Mouse (Mus musculus): ENCODE data around the gene Slc6a4.

Slc6a4 gene

DNA sequence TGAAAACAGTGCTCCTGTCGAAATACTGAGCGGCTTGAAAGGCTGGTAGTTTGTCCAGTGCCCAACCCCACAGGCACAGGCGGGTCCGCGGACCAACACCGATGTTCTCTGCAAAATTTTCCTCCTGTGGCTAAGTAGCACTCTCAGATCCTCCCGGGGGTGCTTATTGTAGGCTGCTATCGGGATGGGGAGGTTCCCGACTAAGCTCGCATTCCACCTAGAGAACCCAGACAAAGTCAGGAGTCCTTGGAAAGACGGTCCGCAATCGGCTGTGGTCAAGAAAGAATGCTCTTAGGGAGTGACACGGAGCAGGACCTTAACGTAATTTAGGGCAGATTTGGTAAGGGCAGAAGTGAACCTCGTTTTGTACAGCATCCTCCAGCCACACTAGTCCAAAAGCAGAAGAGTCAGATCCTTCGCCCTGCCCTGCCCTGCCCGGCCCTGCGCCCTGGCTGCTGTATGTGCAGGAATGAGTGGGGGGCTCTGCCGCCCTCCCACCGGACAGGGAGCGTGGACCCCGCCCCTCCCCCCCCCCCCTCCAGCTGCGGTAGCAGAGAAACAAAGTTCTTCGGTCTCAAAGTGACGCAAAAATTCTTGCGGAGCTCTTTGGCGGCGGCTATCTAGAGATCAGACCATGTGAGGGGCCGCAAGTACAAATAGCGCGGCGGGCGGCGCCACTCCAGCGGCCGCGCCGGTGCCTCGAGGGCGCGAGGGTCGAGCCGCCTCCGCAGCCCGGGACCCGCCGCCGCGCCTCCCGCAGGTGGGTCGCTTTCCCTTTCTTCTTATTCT lies at the start of gene Slc6a4:
Gene Slc6a4, plus strand, starts transcription at position 688 of the 789 bp plus-strand sequence.
- DNase-seq (ENCODE audit: low read depth), result no peak

DNA sequence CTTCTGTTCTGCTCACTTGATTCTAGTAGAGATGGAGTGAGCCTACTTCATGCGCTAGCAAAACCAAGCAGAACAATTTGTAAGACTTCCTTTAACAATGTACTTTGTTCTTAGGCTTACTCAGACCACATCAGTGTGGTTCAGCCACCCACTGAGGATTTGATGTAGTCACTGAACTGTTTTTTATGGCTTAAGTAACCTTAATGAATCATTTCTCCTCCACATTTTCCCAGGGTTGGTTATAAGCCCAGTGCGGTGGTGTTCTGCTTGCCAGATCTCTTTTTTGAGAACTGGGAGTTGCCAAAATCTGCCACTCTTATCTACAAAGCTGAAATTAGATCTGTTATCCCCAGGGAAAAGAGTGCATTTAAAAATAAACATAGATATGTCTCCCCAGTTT lies 44.9 kb upstream of the Slc6a4 start:
- peak; percentile 91 for DNase-seq (ENCODE audit: low read depth)

GRCm38 (mm10) chr11:76965703-76966102 lies 32.7 kb upstream of the Slc6a4 start:
- no peak for DNase-seq (ENCODE audit: low read depth)

- DNase-seq (ENCODE audit: low read depth), result no peak
Observed at GRCm38 (mm10) chr11:76970328-76970727, 28.1 kb upstream of the Slc6a4 start.

- DNase-seq (ENCODE audit: low read depth), result no peak
Observed at GRCm38 (mm10) chr11:76974680-76975319, 23.6 kb upstream of the Slc6a4 start.

GRCm38 (mm10) chr11:76981570-76982141 lies 16.7 kb upstream of the Slc6a4 start:
- DNase-seq (ENCODE audit: low read depth), result no peak

GRCm38 (mm10) chr11:76982415-76982814 lies 16.0 kb upstream of the Slc6a4 start:
- no peak for DNase-seq (ENCODE audit: low read depth)

- DNase-seq (ENCODE audit: low read depth), result no peak
Observed at GRCm38 (mm10) chr11:76983641-76984040, 14.8 kb upstream of the Slc6a4 start.

GRCm38 (mm10) chr11:76984173-76984572 lies 14.2 kb upstream of the Slc6a4 start:
- no peak for DNase-seq (ENCODE audit: low read depth)

DNA sequence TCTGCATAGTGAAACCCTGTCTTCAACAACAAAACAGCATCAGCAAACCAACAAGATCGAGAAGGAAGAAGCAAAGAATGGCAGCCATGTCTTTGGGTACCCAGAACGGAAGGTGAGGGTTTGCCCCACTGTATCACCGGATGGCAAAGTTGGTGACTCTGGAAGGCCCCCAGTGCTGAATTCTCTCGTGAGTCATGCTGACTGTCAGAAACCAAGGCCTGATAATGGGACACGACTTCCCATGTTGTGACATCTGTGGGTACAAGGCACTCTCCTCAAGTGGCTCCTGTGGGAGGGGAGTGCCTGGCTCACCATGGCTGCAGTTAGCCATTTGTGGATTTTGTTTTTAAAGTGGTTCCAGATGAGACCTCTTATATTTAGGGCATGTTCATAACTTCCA lies 7.6 kb upstream of the Slc6a4 start:
- no peak for DNase-seq (ENCODE audit: low read depth)

DNA sequence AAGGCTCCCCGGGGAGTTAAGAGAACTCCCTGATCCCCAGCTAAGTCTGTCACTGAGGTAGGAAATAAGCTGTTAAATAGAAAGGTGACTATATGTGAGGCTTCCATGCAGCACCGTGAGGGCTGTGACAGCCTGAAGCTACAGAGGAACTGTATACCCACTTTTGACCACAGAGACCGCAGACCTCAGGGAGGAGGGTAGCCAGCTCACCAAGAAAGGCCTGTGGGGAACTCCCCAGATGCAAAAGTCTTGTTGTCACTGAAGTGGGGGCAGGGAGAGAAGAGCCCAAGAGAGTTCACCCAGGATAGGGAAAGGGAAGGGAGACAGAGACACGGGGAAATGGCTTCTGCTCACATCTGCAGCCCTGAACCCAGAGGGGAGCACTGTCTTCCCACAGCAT lies 5.5 kb upstream of the Slc6a4 start:
- DNase-seq (ENCODE audit: low read depth), result no peak

DNA sequence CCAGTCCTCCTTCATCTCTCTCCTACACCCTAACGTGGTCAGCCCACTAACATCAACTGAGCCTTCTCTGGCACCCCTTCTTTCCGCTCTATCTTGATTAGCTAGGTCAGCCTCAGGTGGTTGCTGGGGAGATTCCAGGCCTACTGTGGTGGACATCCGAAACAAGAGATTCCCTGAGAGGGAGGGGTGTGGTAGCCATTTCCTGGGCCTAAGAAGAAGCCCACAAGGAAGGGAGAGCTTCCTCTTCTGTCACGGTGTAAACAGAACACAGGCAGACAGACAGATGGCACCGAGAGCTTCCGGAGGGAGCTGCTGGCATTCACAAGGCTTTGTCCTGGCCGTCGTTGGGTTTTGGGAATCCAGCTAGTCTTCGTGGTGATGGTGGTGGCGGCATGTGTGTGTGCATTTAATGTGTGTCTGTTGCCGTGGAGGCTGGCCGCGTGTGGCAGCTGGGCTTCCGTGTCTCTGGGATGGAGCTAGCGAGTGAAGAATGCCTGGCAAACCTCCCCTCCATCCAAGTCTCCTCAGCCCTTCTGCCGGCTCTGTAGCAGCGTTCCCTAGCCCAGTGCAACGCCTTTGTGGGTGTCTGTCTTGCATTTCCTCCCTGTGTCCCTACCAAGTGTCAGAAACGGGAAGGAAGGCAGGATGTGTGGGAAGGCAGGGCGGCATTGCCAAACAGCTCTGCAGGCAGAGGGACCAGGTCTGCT lies 2.3 kb upstream of the Slc6a4 start:
- no peak for DNase-seq (ENCODE audit: low read depth)

DNA sequence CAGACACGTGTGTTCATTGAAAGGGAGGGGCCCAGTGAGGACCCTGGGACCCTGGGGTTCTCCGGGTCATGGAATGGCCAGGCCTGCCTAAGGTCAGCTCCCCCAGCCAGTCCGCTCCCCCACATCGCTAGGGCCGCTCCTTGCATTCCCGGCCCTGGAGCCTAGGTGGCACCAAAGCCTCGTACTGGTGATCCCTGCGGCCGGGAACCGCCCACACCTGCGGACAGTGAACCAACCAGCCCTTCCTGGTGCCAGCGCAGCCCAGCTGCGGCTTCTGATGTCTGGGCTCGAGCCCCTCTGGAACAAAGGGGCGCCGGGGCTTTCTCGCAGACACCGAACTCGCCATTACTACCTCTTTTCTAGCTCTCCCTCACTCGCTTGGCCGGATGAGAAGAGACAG lies 1.1 kb upstream of the Slc6a4 start:
- peak; percentile 14 for DNase-seq (ENCODE audit: low read depth)

- DNase-seq (ENCODE audit: low read depth), result no peak
Observed at GRCm38 (mm10) chr11:76998705-76999226, 363 bp downstream of the Slc6a4 start.

DNA sequence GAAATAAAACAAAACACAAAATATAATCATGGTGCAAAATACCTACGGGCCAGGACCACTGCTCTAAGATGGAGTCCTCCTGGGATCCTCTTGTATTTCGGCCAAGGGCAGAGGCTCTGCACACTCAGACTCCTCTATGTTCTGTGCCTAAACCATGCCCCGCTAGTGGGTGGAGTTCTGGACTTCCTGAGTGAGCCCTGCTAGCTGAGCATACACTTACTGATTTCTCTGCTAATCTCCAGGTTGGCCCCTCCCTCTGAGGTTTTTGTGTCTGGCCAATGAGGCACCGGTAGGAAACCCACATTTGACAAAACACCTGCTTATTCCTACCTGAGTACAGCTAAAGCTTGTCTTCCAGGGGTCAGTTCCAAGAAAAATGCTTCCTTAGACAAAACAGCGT lies 2.3 kb downstream of the Slc6a4 start:
- DNase-seq (ENCODE audit: low read depth), result no peak

DNA sequence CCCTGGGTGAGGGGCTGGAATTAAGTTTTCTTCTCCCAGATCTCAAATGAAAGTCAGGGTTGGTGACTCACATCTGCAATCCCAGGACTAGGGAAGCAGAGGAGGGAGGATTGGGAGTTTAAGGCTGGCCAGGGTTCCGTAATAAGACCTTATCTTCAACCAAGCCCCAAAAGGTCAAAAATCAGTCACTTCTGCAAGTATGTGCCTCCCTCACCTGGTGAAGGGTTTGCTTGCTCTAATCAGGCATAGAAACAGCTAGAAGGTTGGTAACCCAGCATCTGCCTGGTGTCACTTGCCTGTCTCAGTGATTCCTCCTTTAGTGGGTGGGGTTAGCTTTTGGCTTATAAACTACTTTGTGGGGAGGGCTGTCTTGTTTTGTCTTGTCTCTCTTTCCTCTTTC lies 4.0 kb downstream of the Slc6a4 start:
- no peak for DNase-seq (ENCODE audit: low read depth)

DNA sequence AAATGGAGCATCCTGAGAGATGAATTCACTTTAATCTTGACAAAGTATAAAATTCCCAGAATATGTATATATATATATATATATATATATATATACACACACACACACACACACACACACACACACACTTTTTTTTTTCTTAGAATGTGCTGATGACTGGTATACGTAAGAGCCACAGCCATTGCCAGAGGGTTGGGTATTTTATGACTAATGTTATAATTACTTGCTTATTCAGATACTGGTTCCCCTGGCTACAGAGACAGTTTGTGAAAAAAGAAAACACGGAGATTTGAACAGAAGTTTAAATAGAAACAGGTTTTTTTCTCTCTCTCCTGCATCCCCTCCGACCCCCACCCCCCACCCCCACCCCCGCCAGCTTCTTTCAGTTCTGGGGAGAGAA lies 7.5 kb downstream of the Slc6a4 start:
- DNase-seq (ENCODE audit: low read depth), result peak; percentile 36

DNA sequence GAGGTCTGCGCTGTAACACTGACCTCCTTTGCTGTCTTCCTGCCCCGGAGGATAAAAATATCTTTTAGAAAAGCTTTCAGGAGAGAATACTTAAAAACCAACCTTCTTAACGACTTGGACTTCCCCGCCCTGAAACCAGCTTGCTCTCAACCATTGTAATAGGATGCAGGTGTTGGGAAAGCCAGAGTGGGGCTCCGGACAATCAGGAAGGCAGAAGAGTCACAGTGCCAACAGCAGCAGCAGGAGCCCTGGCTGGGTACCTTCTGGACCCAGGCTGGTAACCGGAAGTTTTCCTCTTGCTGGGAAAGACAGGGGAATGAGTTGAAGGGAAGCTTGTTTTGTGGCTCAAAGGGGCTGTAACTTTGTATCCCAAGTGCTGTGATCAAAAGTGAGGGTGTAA lies 8.2 kb downstream of the Slc6a4 start:
- DNase-seq (ENCODE audit: low read depth), result no peak

- no peak for DNase-seq (ENCODE audit: low read depth)
Observed at GRCm38 (mm10) chr11:77009069-77010025, 10.9 kb downstream of the Slc6a4 start.

DNA sequence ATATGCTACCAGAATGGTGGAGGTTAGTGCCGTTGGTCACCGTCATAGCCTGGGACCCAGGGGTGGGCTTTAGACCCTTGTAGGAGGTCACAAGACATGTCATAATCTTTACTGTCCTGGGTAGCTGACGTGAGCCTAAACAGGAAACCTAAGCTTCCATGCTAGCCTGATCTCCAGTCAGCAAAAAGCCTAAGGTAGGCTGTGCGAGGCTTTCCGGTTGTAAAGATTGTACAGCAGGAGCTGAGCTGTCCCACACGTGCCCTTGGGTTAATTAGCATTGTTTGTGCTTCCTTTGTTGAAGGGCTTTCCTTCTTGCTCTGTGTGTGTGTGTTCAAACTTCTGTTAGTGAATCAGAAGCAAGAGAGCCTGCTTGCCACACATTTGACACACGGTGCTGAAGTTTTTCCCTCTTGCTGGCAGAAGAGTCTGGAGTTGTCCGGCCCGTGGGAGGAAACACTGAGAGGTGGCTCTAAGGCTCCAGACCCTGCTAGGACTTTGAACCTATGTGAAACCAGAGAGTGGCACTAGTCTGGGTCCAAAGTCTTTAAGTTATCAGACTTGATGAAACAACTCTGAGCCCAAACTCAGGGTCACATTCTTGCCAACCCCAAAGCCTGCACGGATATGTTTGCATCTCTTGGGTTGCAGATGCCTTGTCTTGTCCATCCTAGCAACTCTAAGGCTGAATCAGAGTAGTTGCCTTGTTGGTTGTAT lies 12.5 kb downstream of the Slc6a4 start:
- no peak for DNase-seq (ENCODE audit: low read depth)

GRCm38 (mm10) chr11:77018046-77018445 lies 19.6 kb downstream of the Slc6a4 start:
- no peak for DNase-seq (ENCODE audit: low read depth)
